Mouse (Mus musculus) frontal cortex, postnatal 36 days (tissue): ENCODE measurements at regions not wholly inside any gene's neighbourhood (a gene's known extent, or its start where the extent isn't known, plus 50 kb on each side); places are given as distances from the start of the nearest gene placed in this dataset.

ENCODE experiments used
- DNase-seq, 2 experiments: peaks; one replicate each; pipeline ENCODE4 v3.0.0; 2022; ENCODE audit warnings: low spot score in 2 of 2

GRCm38 (mm10) chr14:99812741-99813485 lies 471.6 kb downstream of the Klf12 start:
- no peak for DNase-seq
